Mouse (Mus musculus) spleen, adult 18-20 months (tissue): ENCODE results near the gene March5.
"Not testable (repeated sequence)": the region's sequence is repeated elsewhere in the genome, so short reads cannot be mapped to it uniquely, and the experiment has no call there.

Experiments
- DNase-seq, 2 experiments: peaks; one replicate each; pipeline ENCODE4 v3.0.0; 2022; ENCODE audit warnings: mixed read lengths in 2 of 2

The March5 gene

GRCm38 (mm10) chr19:37208986-37209385 lies 1.6 kb downstream of the March5 start:
- no peak for DNase-seq

- DNase-seq = no peak
Measured at GRCm38 (mm10) chr19:37209467-37210128, 2.3 kb downstream of the March5 start.

GRCm38 (mm10) chr19:37210457-37210856 lies 3.1 kb downstream of the March5 start:
- no peak for DNase-seq

DNA sequence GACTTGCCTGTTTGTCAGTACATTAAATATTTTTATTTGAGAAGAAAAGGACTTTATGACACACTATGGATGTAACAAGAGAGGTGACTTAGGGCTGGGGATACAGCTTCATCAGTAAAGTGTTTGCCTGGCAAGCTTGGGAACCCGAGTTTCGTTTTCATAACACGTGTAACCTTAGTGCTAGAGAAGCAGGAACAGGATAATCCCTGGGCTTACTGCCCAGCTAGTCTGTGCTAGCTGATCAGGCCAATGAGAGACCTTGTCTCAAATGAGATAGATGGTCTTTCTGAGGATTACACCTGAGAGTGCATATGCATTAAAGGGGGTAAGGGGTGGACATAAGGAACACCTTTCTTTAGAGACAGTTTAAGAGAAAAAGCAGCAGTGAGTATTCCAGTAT lies 4.1 kb downstream of the March5 start:
- no peak for DNase-seq

DNA sequence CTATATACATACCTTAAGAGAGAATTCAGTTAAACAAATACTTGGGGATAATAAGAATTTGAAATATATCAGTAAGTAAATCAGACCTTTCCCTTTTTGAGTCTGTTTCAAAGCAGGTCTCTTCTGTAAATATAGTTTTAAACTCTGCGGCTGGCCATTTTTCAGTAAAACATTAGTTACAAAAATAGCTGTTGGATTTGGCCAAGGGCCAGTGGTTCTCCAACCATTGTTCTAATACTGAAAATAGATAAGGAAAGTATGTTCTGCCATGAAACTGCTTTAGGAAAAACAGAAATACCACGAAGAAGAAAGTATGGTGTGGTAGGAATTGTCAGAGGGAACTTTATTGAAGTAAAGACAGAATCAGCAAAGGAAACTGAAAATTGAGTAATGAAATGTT lies 7.4 kb downstream of the March5 start:
- no peak for DNase-seq

DNA sequence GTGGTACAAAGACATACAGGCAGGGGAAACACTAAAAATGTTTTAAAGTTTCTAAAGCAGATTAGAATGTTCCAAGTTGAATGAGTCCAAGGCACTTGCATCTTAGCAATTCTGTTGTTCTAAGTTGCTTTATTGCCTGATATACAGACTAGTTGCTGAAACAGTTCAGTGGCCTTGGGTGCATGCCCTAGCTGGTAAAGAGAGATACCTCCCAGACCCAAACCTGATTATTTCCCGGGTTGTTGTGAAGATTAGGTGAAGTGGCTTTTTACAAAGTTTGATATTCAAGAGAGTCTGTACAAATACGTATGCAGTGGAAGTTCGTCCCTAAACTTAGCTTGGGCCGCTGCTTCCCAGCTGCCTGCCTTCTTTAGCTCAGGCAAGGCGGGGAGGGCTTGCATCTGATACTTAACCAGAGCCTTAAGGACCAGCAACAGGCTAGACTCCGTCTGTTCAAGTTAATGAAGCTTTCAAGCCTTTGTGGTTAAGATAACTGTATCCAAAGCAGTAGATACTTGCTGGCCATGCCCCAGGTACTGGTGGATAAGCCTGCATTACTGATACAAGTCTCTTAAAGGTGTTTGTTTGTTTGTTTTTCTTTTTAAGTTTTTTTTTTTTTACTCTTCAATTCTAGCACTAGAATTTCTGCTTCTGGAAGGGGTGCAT lies 18.0 kb downstream of the March5 start:
- DNase-seq = no peak

DNA sequence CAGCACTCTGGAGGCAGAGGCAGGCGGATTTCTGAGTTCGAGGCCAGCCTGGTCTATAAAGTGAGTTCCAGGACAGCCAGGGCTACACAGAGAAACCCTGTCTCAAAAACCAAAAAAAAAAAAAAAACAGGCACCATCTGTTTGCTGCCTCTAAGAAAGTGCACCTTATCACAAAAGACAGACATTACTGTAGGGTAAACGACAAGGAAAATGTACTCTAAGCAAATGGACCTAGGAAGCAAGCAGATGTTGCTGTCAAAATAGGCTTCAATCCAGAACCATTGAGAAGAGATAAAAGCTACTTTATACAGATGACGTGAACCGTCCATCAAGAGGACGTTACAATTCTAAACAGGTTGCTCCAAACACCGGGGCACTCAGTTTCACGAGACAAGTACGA lies 25.3 kb downstream of the March5 start:
- DNase-seq = not testable (repeated sequence)

GRCm38 (mm10) chr19:37233561-37234539 lies 26.5 kb downstream of the March5 start:
- DNase-seq = no peak

GRCm38 (mm10) chr19:37235818-37236217 lies 28.5 kb downstream of the March5 start:
- DNase-seq = no peak

DNA sequence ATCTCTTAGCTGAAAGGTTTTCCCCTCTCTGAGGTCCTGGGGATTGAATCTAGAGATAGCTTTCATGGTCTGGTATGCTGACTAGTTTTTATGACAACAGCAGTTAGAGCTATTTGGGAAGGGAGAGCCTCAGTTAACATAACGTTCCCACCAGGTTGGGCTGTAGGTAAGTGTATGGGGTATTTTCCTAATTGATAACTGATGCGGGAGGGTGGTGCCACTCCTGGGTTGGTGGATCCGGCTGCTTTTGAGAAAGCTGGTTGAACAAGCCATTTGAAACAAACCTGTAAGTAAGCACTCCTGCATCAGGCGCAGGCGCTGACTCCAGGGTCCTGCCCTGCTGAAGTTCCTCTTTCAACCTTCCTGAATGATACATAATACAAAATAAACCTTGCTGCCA lies 30.0 kb downstream of the March5 start:
- no peak for DNase-seq

DNA sequence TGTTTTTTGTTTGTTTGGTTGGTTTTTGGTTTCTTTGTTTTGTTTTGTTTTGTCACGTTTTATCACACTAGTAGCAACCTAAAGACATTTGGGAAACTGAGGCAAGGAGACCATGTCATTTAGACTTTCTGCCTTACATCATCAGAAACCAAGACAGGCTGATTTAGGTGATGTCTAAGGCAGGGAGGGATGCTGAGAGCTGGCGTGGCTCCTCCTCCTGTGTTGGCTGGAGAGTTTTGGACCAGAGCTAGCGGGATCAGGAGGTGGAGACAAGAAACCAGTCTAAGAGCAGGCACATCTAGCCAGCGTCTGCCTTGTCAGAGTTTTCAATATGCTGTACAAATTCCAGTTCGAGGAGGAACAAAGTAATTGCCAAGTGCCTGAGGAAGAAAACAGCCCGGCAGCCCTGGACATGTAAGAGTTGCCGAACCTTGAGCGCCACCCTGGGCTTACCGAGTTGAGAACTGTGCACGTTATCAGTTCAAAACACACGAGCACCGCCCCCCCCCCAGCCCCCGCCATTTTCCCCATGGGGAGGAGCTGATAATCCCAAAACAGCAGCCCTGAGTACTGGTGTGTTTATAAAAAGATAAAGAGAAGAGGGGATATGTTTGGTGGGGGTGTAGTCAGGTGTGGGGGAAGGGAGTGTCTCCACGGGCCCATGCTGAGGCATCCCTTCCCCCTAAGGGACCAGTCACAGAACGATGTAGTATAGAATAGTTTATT lies 30.5 kb downstream of the March5 start:
- no peak for DNase-seq

DNA sequence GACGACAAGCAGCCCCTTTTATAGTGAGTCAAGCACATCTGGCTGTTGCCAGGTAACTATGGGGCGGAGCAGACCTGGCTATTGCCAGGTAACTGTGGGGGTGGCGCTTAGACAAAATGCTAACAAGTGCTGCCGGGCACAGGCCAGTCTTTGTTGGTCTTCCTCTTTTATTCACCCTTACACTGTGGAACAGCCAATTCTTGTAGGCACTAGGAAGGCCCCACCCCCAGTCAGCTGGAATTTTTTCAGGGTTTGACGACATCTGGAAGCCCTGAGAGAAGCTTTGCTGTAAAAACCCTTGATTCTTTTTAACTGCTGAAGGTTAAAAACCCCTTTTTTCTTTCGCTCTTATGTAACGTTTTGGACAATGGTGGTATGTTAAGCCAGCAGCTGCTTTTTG lies 31.3 kb downstream of the March5 start:
- DNase-seq = no peak

DNA sequence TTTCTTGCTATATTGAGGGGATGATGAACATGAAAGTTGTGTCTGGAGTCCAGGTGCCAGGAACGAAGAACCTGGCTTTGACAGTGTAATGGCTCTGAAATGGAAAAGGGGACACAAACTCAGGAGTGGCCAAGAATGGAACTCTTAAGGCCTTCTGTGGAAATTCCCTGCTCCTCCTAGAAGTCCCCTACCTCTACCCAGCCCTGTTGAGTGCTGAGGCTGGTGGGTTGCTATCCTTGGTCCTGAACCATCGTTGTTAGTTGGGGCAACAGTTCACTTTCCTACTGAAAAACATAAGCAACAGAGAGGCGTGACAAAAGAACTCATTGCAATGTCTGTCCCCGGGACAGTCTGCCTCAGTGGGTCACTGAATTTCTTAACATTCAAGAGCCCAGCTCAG lies 31.8 kb downstream of the March5 start:
- no peak for DNase-seq

- no peak for DNase-seq
Measured at GRCm38 (mm10) chr19:37241201-37241600, 33.9 kb downstream of the March5 start.

DNA sequence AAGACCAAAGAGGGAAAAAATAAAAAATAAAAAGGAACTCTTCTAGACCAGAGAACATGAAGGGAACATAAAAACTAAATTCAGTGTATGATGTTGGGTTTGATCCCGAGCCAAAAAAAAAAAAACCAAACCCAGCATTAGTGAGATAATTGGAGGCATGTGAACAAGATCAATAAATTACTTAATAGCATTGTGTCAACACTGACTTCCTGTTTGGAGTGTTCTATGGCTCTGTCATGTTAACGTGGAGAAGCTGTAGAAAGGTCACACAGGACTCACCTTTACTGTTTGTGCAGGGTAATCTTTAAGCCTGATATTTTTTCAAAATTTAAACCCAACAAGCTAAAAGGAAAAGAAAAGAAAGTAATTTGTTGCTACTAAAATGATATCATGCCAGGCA lies 35.4 kb downstream of the March5 start:
- no peak for DNase-seq

DNA sequence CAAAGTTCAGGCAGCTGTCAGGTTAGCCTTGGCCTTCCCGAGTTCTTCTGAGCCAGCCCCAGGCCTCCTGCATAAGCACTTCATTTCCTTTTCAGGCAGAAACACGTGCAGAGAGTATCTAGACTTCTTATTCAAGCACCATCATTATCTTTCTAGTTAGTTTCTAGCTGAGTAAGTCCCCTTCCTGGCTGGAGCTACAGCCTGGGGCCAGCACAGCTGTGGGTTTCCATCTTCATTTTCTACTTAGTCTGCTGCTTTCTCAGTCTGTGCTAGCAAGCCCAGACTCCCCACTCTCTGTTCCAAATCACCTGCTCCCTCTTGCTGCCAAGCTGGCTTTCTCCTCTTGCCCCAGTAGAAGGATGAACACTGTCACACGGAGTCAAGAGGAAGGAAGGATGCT lies 39.5 kb downstream of the March5 start:
- no peak for DNase-seq

DNA sequence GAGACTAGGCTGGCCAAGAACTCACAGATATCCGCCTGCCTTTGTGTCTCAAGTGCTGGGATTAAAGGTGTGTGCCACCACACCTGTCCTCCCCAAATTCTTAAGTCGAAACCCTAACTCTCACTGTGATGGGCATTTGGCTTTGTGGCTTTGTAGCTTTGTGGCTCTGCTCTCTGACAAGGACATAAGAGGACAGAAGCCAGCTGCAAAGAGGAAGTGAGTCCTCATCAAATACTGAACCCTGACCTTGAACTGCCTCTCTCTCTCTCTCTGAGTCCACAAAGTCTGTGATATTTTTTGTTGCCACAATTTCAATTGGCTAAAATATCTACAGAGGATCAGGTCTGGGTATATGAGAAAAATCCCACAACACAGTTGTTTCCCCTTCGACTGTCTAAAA lies 40.9 kb downstream of the March5 start:
- DNase-seq = no peak

- DNase-seq = no peak
Measured at GRCm38 (mm10) chr19:37252104-37252503, 44.8 kb downstream of the March5 start.

GRCm38 (mm10) chr19:37255321-37255720 lies 48.0 kb downstream of the March5 start:
- DNase-seq = no peak

DNA sequence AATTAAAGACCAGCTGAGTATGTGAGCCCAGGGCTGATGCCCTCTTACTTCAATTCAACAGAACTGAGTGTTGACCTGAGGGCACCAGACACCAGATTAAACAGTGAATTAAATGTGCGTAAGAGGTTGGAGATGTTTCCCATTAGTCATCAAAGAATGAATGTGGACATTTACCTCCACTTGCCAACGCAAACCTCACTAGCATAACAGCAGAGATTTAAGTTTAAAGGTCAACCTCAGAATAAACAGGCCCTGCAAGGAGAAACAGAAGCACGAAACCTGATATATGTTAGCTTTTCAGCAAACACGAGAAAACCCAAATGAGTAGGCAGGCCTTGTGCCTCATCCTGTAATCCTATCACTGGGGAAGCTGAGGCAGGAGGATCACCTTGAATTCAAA lies 55.0 kb downstream of the March5 start:
- DNase-seq = no peak

DNA sequence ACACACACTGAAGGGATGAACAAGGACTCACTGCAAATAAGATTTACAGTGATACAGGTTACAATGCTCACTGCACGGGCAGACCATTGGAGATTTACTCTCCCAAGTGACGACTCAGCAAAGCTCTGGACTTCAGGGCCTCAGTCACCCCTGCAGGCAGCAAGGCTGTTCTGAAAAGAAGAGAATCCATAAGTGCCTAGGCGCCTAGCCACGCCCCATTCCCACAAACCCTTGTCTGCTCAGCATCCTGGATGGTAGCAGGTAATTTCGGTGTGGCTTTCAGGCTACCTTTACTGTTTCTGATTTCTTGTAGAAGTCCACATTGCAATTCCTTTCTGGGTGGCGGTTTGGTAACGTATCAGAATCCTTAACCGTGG lies 56.2 kb downstream of the March5 start:
- no peak for DNase-seq

GRCm38 (mm10) chr19:37263943-37264897 lies 56.9 kb downstream of the March5 start:
- DNase-seq = no peak
